Mouse (Mus musculus): Measurements from ENCODE around the gene Kcp. TPM values are rescaled to one million over a fixed set of nuclear protein-coding genes. Genes with fewer than 3 reads are reported as not detected.

Gene Kcp
- polyA plus RNA-seq, 1 experiment from 2014 or later, result 3.2 TPM

GRCm38 (mm10) chr6:29484716-29485559 lies 22.8 kb downstream of the Kcp start:
- peak overlapping the region; percentile 50 for H3K4me3 ChIP-seq
- no peaks in the 10 kb centered on the region for H3K36me3 ChIP-seq
- H3K9me3 ChIP-seq (replicated peaks), result no peaks in the 10 kb centered on the region
- peak overlapping the region; percentile 78 for H3K4me2 ChIP-seq
- peaks cover 71% of the 10 kb centered on the region for H3K27me3 ChIP-seq (replicated peaks)
- no peak overlapping the region for H3K27ac ChIP-seq
- peaks cover 10% of the 10 kb centered on the region for H3K4me1 ChIP-seq
- peak overlapping the region; percentile 41; the same call in 1 of the 2 replicates for H3K9ac ChIP-seq
- ATAC-seq, result peak; percentile 60
- WGBS (ENCODE audit: insufficient replicate concordance), result 7% methylated on average over 26 of the region's 26 CpGs

- H3K9me3 ChIP-seq (replicated peaks), result no peaks in the 10 kb centered on the region
- peaks cover 10% of the 10 kb centered on the region for H3K4me1 ChIP-seq
- H3K4me3 ChIP-seq, result no peak overlapping the region
- H3K9ac ChIP-seq, result no peak overlapping the region
- no peaks in the 10 kb centered on the region for H3K36me3 ChIP-seq
- H3K4me2 ChIP-seq, result no peak overlapping the region
- H3K27ac ChIP-seq, result no peak overlapping the region
- no peak for ATAC-seq
- peaks cover 65% of the 10 kb centered on the region for H3K27me3 ChIP-seq (replicated peaks)
- WGBS (ENCODE audit: insufficient replicate concordance), result 78% methylated on average over 13 of the region's 13 CpGs
Observed at GRCm38 (mm10) chr6:29482691-29483090, 25.1 kb downstream of the Kcp start.

GRCm38 (mm10) chr6:29474736-29475135 lies 33.0 kb downstream of the Kcp start:
- peaks cover 43% of the 10 kb centered on the region for H3K27me3 ChIP-seq (replicated peaks)
- peak overlapping the region; percentile 81 for H3K4me2 ChIP-seq
- WGBS (ENCODE audit: insufficient replicate concordance), result 65% methylated on average over 2 of the region's 2 CpGs
- peak overlapping the region; percentile 57; the same call in 1 of the 2 replicates for H3K4me3 ChIP-seq
- no peak overlapping the region for H3K27ac ChIP-seq
- H3K9me3 ChIP-seq (replicated peaks), result no peaks in the 10 kb centered on the region
- peaks cover 22% of the 10 kb centered on the region for H3K36me3 ChIP-seq
- H3K4me1 ChIP-seq, result peaks cover 16% of the 10 kb centered on the region
- ATAC-seq, result no peak
- H3K9ac ChIP-seq, result 0 out of 2 replicates have a peak overlapping the region, but pooled peaks have one; percentile 68

GRCm38 (mm10) chr6:29473941-29474691 lies 33.6 kb downstream of the Kcp start:
- Histone ChIP-seq H3K4me3 (peak overlapping the region; percentile 57), H3K4me1 (peaks cover 16% of the 10 kb centered on the region), H3K27ac (no peak overlapping the region), H3K27me3 (replicated peaks) (peaks cover 43% of the 10 kb centered on the region), H3K9me3 (replicated peaks) (no peaks in the 10 kb centered on the region), H3K4me2 (peak overlapping the region; percentile 81), H3K36me3 (peaks cover 25% of the 10 kb centered on the region), H3K9ac (peak overlapping the region; percentile 68)
- ATAC-seq, result peak; percentile 98
- 4% methylated on average over 33 of the region's 33 CpGs for WGBS (ENCODE audit: insufficient replicate concordance)

GRCm38 (mm10) chr6:29471137-29471536 lies 36.6 kb downstream of the Kcp start, which contains the start of gene Atp6v1fnb:
TSS of gene Atp6v1fnb (plus strand) at chr6:29471437.
- peaks cover 19% of the 10 kb centered on the region; the same call in 1 of the 2 replicates for H3K27me3 ChIP-seq (replicated peaks)
- no peak within 1 kb of the TSS for H3K27ac ChIP-seq
- no peak within 1 kb of the TSS for H3K4me2 ChIP-seq
- WGBS (ENCODE audit: insufficient replicate concordance), result 82% methylated on average over 4 of the region's 4 CpGs
- H3K4me1 ChIP-seq, result peaks cover 27% of the 10 kb centered on the region
- H3K9me3 ChIP-seq (replicated peaks), result no peaks in the 10 kb centered on the region
- peaks cover 25% of the 10 kb centered on the region for H3K36me3 ChIP-seq
- no peak for ATAC-seq
- no peak within 1 kb of the TSS for H3K4me3 ChIP-seq
- no peak within 1 kb of the TSS for H3K9ac ChIP-seq

GRCm38 (mm10) chr6:29468851-29469250 lies 38.9 kb downstream of the Kcp start:
- H3K4me1 ChIP-seq, result peaks cover 18% of the 10 kb centered on the region
- peak overlapping the region; percentile 67 for H3K4me3 ChIP-seq
- H3K9me3 ChIP-seq (replicated peaks), result no peaks in the 10 kb centered on the region
- ATAC-seq, result no peak
- peak overlapping the region; percentile 77 for H3K9ac ChIP-seq
- 0 out of 2 replicates have a peak overlapping the region, but pooled peaks have one; percentile 65 for H3K27ac ChIP-seq
- H3K36me3 ChIP-seq, result peaks cover 25% of the 10 kb centered on the region
- H3K27me3 ChIP-seq (replicated peaks), result no peaks in the 10 kb centered on the region
- 68% methylated on average over 3 of the region's 3 CpGs for WGBS (ENCODE audit: insufficient replicate concordance)
- peak overlapping the region; percentile 78 for H3K4me2 ChIP-seq

- peak within 1 kb of the TSS; percentile 67 for H3K4me3 ChIP-seq
- peak; percentile 91 for ATAC-seq
- WGBS (ENCODE audit: insufficient replicate concordance), result under 1% methylated on average over 39 of the region's 39 CpGs
- H3K27ac ChIP-seq, result peak within 1 kb of the TSS; percentile 65
- H3K4me2 ChIP-seq, result peak within 1 kb of the TSS; percentile 78
- H3K9ac ChIP-seq, result peak within 1 kb of the TSS; percentile 77
- peaks cover 11% of the 10 kb centered on the region for H3K4me1 ChIP-seq
- H3K9me3 ChIP-seq (replicated peaks), result no peaks in the 10 kb centered on the region
- 0 out of 2 replicates have a peak, but pooled peaks cover under 1% of the 10 kb centered on the region for H3K27me3 ChIP-seq (replicated peaks)
- H3K36me3 ChIP-seq, result peaks cover 25% of the 10 kb centered on the region
Observed at GRCm38 (mm10) chr6:29467583-29468354, 40.0 kb downstream of the Kcp start, which contains the start of gene Atp6v1f. TSS of gene Atp6v1f (plus strand) at chr6:29467718.

- 68% methylated on average over 3 of the region's 3 CpGs for WGBS (ENCODE audit: insufficient replicate concordance)
- Histone ChIP-seq H3K4me1 (peaks cover 3% of the 10 kb centered on the region), H3K27me3 (replicated peaks) (0 out of 2 replicates have a peak, but pooled peaks cover 10% of the 10 kb centered on the region), H3K27ac (no peak overlapping the region), H3K36me3 (no peaks in the 10 kb centered on the region), H3K9ac (no peak overlapping the region), H3K4me2 (no peak overlapping the region), H3K4me3 (no peak overlapping the region), H3K9me3 (replicated peaks) (no peaks in the 10 kb centered on the region)
- no peak for ATAC-seq
Observed at GRCm38 (mm10) chr6:29463388-29463787, 44.4 kb downstream of the Kcp start.

- 52% methylated on average over 7 of the region's 7 CpGs for WGBS (ENCODE audit: insufficient replicate concordance)
- Histone ChIP-seq H3K4me1 (no peaks in the 10 kb centered on the region), H3K4me3 (no peak overlapping the region), H3K27ac (no peak overlapping the region), H3K4me2 (no peak overlapping the region), H3K9ac (no peak overlapping the region), H3K9me3 (replicated peaks) (no peaks in the 10 kb centered on the region), H3K36me3 (no peaks in the 10 kb centered on the region), H3K27me3 (replicated peaks) (peaks cover 10% of the 10 kb centered on the region; the same call in 1 of the 2 replicates)
- no peak for ATAC-seq
Observed at GRCm38 (mm10) chr6:29461502-29461901, 46.2 kb downstream of the Kcp start.

- ATAC-seq, result no peak
- Histone ChIP-seq H3K4me3 (no peak overlapping the region), H3K9ac (no peak overlapping the region), H3K4me1 (no peaks in the 10 kb centered on the region), H3K27me3 (replicated peaks) (no peaks in the 10 kb centered on the region; the same call in 1 of the 2 replicates), H3K27ac (no peak overlapping the region), H3K36me3 (no peaks in the 10 kb centered on the region), H3K9me3 (replicated peaks) (no peaks in the 10 kb centered on the region), H3K4me2 (no peak overlapping the region)
- 85% methylated on average over 6 of the region's 6 CpGs for WGBS (ENCODE audit: insufficient replicate concordance)
Observed at GRCm38 (mm10) chr6:29450667-29451066, 57.1 kb downstream of the Kcp start.

- H3K4me3 ChIP-seq, result no peak overlapping the region
- no peak overlapping the region for H3K4me2 ChIP-seq
- no peak for ATAC-seq
- no peaks in the 10 kb centered on the region for H3K9me3 ChIP-seq (replicated peaks)
- no peak overlapping the region for H3K27ac ChIP-seq
- WGBS (ENCODE audit: insufficient replicate concordance), result 18% methylated on average over 4 of the region's 4 CpGs
- H3K9ac ChIP-seq, result no peak overlapping the region
- no peaks in the 10 kb centered on the region; the same call in 1 of the 2 replicates for H3K27me3 ChIP-seq (replicated peaks)
- no peaks in the 10 kb centered on the region for H3K4me1 ChIP-seq
- H3K36me3 ChIP-seq, result no peaks in the 10 kb centered on the region
Observed at GRCm38 (mm10) chr6:29449858-29450257, 57.9 kb downstream of the Kcp start.
